Mouse (Mus musculus) brain, adult 2 months (tissue): ENCODE measurements at regions not wholly inside any gene's neighbourhood (a gene's known extent, or its start where the extent isn't known, plus 50 kb on each side); places are given as distances from the start of the nearest gene placed in this dataset.

Source experiments
- DNase-seq: peaks from one replicate; pipeline ENCODE4 v3.0.0; 2011; ENCODE audit warnings: low read depth, low spot score

DNA sequence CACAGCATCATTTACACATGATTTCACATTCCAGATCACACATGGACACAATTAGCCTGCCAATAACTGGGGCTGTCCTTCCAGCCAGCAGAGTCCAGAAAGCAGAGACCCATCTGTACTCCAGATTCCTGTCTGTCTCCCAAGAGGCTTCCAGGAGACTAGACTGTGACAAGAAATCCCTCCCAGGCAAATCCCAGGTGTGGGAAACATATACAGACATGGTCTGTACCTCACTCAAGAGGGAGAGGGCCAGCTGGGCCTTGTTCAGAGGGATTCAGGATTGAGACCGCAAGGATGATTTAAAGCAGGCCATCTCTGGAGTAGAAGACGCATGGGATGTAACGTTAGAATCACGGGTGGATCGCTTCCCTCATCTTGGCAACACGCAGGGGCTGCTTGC is 182.7 kb upstream of the Prr30 start:
- DNase-seq: no peak

DNA sequence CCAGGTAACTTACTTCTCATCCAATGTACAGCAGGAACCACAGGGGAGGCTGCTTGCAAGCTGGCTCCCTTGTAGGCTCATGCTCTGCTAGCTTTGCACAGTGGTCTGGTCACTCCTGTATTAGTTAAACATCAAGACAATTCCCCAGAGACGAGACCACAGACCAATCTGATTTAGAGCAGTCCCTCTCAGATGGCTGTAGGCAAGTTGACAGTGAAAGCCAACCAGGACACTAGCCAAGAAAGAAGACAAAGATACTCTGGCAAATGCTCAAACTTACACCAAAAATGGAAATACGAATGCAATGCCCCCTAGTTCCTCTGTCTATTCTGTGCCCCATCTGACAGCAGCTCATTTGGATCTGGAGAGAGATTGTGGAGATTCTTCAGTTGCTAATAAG is 181.8 kb upstream of the Prr30 start:
- no peak for DNase-seq

DNA sequence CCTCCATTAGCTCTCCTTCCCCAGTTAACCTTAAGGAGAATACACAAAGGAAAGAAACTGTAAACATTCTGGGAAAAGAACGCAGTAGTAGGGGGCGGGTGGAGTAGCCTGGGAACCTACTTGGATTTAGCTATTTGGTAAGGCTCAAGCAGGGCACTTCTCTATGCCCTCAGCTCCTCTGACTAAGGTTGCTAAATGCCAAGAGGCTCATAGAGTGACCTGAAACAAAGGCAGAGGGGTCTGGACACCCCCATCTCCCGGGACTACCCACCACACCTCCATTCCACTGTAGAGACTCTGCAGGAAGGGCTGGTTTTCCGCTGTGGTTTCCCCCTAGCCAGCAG is 179.5 kb upstream of the Prr30 start:
- no peak for DNase-seq

DNA sequence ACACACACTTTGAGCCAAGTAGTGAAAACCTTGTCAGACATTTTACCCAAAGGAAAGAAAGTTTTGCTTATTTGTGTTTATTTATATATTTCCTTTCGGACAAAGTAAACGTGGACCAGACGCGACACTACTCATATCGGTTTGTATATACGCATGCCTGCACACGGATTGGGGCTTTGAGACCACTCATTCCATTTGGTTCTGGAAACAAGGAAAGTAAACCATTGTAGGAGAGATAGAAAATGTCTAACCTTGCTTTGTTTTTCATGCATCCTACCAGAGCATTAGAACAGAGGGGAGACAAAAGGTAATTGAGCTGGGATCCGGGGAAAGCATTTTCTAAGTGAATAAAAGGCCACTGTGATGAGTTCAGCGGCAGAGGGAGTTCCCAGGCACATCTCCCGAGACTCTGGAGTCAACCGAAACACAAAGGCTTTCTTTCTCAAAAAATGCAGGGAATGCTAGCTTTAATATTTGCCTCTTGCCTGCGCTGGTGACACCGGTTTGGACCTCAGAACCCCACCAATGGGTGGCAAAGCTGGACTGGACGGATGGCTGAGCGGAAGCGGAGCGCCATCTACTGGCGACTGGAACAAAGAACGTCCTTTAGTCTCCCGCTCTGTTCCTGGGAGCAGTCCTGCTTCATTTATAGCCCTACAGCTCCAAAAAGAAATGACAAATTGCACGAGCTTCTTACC is 179.0 kb upstream of the Prr30 start:
- DNase-seq: peak; percentile 85

DNA sequence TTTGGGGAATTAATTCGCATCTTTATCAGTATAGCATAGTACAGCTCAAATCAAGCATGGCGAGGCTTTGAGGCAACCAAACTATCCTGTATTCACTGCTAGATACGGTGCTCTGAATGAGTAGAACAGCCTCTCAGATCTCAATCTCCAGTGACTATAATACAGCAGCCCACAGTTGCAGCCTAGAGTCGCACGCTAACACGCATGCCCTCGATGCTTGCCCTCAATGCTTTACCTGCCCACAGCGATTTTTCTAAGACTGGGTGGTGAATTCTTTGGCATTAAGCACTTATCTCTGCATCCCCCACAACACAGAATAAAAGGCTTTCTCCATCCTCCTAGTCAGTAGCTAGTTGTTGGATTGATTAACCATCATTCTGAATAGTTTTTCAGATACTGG is 178.4 kb upstream of the Prr30 start:
- DNase-seq: no peak

DNA sequence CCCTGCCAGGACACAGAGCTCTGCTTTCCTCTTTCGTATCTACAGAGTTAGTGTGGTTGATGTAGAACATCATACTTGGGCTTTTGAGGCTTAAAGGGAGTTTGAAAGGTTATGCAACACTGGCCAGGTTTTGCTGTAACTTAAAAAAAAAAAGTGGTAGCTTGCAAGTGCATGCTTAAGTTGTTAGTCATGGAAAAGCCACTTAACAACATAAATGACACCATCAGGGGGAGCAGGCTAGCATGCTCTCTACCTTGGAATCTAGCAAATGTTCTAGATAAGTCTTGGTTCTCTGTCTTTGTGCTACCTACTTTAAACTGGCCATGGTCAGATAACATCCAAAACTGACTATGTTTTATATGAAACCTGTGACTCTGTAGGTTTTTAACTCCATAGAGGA is 176.6 kb upstream of the Prr30 start:
- no peak for DNase-seq

DNA sequence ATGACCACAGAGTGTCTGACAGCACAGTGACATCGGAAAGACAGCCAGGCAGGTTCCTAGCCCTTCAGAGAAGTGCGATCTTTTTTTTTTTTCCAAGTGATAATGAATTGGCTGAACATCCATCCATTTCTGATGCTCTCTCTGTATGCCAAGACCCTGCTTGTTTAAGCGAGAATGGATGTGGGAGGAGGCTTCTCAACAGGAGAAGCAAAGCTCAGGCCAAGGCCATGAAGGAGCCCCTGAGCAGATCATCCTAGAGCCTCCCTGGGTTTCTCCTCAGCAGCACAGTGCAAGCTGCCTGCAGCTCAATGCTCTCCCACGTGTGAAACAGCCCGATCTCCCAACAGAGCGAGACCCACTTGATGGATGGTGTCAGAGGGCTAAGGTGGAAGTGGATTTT is 175.7 kb upstream of the Prr30 start:
- DNase-seq: no peak

DNA sequence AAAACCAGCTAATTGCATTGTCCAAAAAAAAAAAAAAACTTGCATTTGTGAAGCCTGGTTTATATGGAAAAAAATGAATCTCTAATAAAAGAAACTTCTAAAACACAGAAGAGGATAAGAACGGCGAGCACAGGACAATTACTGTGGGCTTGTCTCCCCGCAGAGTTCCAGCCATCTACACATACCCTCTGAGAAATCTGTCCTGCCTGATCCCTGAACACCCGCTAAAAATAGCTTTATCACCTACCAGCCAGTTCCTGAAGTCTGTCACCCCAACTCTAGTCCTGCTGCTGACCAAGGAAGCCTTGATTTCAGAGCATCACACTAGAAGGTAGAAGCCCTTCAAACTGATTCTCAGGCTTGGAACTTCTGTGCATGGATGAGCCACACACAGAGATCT is 173.7 kb upstream of the Prr30 start:
- DNase-seq: no peak

DNA sequence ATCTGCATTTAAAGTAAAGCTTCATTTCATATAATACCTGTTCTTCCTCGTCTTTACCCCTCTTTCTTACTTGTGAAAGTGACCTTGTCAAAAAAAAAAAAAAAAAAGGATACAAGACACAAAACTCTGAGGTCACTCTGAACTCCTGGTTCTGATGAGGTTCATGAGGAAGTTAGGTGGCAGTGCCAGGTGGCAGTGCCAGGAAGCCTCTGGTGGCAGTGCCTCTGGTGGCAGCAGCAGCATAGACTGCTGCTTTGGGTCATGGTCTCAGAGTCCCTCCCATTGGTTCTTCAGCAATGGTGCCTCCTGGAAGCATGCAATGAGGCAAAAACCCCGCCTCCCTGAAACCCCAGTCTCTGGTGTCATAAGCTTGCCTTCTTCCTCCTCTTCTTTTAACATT is 159.7 kb upstream of the Prr30 start:
- DNase-seq: no peak

DNA sequence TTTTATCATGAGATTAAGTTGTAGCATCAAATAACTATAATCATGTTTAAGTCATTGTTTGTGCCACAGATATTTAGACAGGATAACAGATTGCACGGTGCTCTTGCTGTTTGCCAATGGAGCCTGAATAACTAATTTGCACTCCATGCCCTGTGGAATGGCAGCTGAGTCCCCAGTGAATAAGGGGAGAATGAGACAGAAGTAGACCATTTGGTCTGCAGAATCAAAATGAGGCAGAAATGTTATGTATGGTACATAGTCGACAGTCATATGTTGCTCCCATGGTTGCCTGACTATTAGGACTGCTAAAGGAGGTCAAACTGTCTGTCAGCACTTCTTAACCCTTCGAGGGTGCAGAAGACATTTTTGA is 152.9 kb upstream of the Prr30 start:
- no peak for DNase-seq

DNA sequence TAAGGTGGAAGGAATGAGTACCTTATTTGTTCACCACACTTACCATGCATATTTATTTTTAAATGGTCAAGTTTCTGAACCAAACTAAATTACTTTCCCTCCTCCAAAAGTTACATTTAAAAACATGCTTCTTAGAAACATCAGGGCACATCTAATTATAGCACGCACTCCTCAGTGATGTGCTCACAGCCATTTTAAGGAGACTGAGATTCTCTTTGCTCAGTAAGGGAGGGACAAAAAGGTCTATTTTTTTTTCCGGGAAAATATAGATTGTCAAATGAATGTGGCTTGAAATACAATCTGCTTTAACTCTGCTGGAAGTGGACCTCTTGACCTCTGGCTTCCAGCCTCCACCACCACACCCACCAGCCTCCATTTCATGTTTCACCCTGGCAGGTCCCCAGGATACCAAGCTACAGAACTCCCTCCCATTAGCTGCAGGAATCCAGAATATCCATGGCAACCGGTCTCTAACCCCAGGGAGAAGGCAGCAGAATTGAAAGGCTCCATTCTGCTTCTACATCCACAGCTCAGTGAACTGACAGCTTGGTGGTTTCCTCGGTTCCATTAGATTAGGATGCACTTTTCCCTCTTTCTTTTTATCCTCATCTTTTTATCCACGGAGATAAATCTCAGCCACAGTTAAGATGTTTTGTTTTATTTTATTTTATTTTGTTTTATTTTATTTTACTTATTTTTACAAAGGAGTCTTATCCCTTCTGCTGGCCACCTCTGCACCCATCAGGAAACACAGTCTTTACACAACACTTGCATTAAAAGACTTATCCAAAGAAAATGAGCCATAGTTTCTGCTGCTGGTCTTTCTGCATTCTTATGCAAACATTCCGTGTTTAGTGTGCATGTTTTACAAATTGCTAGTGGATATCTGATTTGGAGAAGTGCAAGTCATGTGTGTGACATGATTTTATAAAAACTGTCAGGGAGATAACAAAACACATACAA is 152.2 kb upstream of the Prr30 start:
- peak; percentile 79 for DNase-seq

DNA sequence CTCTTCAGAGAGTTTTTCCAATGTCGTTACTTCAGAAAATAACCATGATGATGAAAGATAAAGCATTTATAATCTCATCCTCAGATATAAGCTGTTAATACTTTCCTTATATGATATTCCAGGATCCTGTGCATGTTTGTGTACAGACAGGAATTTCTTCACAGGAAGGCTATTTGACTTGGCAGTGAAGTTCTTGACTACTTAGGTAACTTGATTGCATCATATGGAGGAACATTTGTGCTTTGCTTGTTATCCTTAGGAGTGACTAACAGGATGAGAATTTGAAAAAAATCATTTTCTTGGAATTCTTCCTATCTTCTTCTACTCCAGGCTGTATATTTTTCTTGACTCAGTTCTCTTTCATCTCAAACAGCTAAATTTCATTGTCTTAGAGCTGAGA is 140.2 kb upstream of the Prr30 start:
- DNase-seq: no peak

DNA sequence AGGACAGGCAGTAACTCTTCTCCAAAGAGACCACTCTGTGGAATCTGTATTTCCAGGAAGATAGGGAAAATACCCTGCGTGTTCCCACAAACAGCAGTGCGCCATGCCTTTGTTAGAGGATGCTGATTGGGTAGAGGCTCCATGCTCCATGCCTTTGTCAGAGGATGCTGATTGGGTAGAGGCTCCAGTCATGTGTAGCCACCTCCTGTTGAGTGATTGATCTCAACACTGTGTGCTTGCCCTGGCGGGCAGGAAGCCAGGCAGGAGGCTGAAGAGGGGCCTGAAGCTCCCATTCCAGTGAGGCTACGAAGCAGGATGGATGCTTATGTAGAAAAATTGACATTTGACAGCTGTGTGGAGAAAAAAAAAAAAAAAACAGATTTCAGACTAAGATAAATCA is 131.9 kb upstream of the Prr30 start:
- no peak for DNase-seq

DNA sequence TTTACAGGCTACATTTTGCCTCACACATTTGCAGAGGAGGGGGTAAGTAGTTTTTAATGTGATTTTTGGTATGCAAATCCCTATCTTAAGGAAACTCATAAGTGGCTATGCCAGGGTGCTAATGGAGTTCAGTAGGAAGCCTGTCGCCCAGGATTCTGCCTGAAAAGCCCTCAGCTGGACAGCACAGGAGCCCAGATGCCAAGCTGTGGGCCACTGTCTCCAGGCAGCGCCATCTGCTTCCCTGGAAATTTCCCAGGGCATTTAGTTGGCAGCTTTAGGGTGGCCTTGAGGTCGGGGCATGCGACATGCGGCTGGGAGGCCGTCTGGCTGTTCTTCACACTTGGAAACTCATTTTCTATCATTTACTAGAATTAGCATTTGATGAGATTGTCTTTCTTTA is 127.3 kb upstream of the Prr30 start:
- peak; percentile 45 for DNase-seq

DNA sequence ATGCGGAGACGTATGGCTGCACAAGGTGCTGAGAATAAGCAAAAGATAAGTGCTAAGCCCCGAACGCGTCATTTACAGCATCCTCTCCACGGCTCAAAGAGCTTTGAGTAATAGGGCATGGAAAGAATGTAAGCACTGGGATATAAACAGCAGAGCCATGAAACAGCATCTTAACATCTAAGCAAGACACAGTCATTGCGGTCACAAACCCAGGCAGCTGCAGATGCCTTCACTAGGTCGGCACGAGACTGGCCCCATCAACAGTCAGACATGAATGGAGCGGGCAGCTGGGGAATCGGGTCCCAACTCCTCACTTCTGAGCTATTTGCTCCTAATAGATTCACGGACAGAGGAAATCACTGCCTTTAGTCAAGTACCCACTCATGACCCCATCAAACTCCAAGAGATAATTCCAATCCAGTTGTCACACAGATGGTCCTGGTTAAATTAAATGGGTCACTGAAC is 126.4 kb upstream of the Prr30 start:
- no peak for DNase-seq

DNA sequence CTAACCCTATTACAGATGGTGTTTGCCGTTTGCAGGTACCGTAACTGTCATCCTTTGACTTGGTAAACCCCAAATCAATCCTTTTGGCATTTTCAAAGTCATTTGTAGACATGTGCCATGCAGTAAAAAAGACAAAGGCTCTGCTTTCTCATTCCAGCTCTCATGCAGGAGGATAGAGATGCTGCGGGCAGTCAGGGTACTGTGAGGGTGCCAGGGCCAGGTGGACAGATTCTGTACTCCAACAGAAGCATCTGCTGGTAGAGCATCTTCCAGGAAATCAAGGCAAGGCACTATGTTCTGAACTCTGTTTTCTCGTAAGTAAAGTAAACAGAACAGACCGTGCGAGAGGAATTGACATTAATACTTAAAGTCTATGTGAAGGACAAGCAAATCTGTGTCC is 123.2 kb upstream of the Prr30 start:
- DNase-seq: no peak

DNA sequence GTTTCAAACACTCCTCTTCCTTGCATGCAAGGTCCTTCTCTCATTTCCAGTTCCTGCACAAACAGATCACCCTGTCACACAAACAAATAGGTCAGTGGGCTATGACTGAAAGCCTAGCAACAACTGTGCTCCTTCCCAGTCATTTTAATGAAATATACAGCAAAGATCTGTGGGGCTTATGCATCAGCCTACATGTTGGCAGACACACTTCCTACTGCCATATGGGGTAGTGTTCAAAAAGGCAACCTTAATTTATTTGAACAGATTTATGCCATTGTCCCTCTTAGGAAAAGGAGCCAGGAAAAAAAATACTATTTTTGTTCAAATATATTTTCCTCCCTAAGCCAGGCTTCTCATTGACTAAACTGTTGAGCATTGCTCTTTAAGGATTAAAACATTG is 107.8 kb upstream of the Prr30 start:
- peak; percentile 37 for DNase-seq

DNA sequence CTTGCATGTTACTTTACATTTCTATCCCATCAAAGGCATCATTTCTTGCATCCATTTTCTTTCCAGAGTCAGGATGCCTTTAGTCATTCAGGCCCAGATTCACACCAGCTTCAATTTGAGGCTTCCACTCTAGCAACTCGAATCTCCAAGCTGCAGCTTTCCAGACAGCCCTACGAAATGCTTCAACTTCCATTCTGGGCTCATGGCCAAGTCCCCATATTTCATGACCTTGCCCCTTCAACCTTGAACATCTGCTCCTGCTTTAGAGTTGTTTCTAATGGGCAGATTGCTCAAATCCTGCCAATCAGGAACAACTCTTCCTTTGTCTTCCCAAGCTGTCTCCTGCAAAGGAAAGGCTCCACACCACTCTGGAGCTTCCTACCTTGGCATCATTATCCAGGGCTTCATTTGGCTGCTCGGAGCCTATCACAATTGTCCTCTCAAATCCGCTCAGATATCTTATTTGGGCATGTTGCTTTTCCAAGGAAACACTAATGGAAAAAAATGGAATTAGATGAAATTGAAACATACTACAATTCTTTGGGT is 104.4 kb upstream of the Prr30 start:
- DNase-seq: no peak

DNA sequence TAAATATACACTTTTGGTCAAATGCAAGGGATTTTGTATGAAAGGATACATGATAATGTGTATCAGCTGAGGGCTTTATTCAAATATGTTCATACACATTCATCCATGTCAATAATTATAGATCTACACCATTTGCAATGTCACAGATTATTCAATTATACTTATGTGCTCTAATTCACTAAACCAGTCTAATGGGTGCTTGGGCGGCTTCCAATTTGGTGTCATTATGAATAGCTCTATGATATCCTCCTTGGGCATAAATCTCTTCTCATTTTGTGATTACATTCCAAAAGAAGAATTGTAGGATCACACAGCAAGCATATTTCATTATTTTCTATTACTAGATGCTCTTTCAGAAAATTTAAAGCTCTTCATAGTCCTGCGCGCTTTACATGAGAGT is 97.7 kb upstream of the Prr30 start:
- DNase-seq: no peak

DNA sequence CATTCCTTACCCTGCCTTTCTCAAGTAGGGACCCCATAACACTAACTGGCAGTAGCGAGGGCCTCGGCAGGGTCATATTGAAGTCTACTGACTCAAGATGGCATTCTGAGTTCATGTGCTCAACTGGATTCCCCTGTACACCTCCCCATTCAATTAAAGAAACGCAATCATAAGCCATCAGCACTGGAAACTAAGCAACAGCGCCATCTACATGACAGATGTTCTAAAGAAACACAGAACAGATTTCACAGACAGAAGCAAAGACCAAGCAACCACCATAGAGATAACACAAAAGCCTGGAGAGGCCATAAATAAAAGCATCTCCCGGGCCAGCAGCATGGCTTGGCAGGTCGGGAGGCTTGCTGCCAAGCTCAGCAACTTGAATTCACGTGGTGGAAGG is 94.6 kb upstream of the Prr30 start:
- DNase-seq: peak; percentile 67

DNA sequence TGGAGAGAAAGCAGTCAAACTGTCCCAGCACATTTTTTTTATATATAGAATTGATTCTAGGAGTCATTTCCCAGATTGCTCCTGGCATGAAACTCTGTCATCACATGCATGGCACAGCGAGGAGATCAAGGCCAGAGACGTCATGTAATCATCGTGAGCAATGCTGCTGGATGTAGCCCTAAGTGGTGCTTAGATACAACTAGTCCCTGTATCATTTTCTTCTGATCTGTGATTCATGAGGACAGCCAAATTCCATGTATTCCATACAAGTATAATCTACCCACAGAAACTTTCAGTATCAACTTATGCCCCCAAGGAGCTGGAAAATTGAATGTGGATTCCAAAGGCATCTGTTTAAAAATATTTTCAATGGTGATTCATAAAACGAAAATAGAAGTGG is 87.6 kb upstream of the Prr30 start:
- DNase-seq: no peak

DNA sequence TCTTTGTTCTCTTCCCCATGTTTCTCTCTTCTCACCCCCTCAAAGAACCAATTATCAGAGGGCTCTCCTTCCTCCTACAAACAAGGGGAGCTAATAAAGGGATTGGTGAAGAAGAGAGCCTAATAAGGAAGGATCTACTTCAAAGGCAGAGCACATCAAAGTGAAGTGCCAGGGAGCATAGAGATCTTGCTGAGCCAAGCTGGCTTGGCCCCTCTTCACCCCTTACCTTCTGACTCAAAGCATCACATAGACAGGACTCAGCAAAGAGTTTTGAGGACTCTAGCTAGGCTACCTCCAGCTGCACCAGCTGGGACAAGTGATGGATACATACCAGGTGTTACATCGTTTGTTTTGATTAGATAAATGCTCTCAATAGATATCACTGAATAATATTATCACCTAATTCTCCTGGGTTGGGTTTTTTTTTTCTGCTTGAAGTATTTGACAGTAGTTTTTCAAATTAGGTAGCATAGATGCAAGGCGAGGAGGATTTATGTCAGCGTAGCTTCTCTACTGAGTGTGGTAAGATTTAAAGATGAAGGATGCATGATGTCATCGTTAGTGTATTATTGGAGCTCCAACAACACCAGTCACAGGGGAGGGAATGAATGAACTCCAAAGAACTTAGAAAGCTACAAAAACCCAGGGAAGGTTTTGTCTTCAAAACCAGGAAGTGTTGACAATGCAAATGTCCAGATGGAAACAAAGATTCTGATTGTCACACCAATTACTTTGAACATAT is 69.1 kb upstream of the Prr30 start:
- DNase-seq: no peak
